Mouse (Mus musculus) hindbrain, embryonic 14.5 days (tissue): Measurements from ENCODE around the gene Syngr1. TPM values are rescaled to one million over a fixed set of nuclear protein-coding genes. Genes with fewer than 3 reads are reported as not detected.
A peak's percentile ranks its signal among the peaks of the same experiment; 100 is the strongest.

Source experiments
- ATAC-seq: fragments of 200-750 bp; cut with Nextera tagmentation; 2 replicates; pipeline ENCODE4 v1.8.0; 2017; ENCODE audit warnings: moderate number of reproducible peaks, mild to moderate bottlenecking, moderate TSS enrichment, moderate library complexity; ENCODE audit not compliant: low FRiP score
- DNase-seq: peaks from one replicate; pipeline ENCODE4 v3.0.0-alpha.2; 2015; ENCODE audit warnings: low spot score
- H3K27ac ChIP-seq: fragments of 300-500 bp; sonication (generic); 2 replicates; pipeline ENCODE4 v1.5.1; 2014; ENCODE audit warnings: mild to moderate bottlenecking, moderate library complexity
- H3K27me3 ChIP-seq: fragments of 300-500 bp; sonication (generic); 2 replicates; pipeline ENCODE4 v1.6.1; 2014; ENCODE audit warnings: mild to moderate bottlenecking, low read length, mixed read lengths; ENCODE audit not compliant: control insufficient read depth, insufficient read depth
- H3K36me3 ChIP-seq: fragments of 300-500 bp; sonication (generic); replicated peaks from 2 replicates; pipeline ENCODE4 v1.6.1; 2014; ENCODE audit not compliant: control insufficient read depth, insufficient read depth
- H3K4me1 ChIP-seq: fragments of 300-500 bp; sonication (generic); replicated peaks from 2 replicates; pipeline ENCODE4 v1.6.1; 2014; ENCODE audit warnings: antibody characterized with exemption, low read length, mixed read lengths; ENCODE audit not compliant: control insufficient read depth, insufficient read depth
- H3K4me2 ChIP-seq: fragments of 300-500 bp; sonication (generic); replicated peaks from 2 replicates; pipeline ENCODE4 v1.6.1; 2014; ENCODE audit warnings: mild to moderate bottlenecking, moderate library complexity
- H3K4me3 ChIP-seq: fragments of 300-500 bp; sonication (generic); replicated peaks from 2 replicates; pipeline ENCODE4 v1.5.1; 2014; ENCODE audit warnings: mild to moderate bottlenecking, low read length
- H3K9ac ChIP-seq: fragments of 300-500 bp; sonication (generic); 2 replicates; pipeline ENCODE4 v1.6.1; 2014
- H3K9me3 ChIP-seq: fragments of 300-500 bp; sonication (generic); 2 replicates; pipeline ENCODE4 v1.6.1; 2016; ENCODE audit warnings: low read length; ENCODE audit not compliant: control insufficient read depth
- WGBS: fragments of 180-500 bp; shearing (Covaris S2); extraction: QIAGEN DNeasy Blood & Tissue Kit; methylation state at CpG from one replicate; pipeline ENCODE4 v1.1.7; 2014; 5-methylcytosine and 5-hydroxymethylcytosine counted together
- polyA plus RNA-seq: library from polyadenylated mRNA; unstranded; fragments of >200 nt; fragmentation: Nextera tagmentation; extraction: Ambion mirVana; gene quantifications from 2 replicates; pipeline ENCODE4 v1.2.1, GENCODE M21; 2014

The Syngr1 gene
- polyA plus RNA-seq, 1 experiment from 2014 or later = 37.0 TPM

- Histone ChIP-seq H3K27ac (peak overlapping the region; percentile 98), H3K4me2 (peak overlapping the region; percentile 83), H3K27me3 (no peaks in the 10 kb centered on the region), H3K36me3 (peaks cover 38% of the 10 kb centered on the region), H3K9me3 (no peaks in the 10 kb centered on the region), H3K4me1 (peaks cover 22% of the 10 kb centered on the region), H3K9ac (peak overlapping the region; percentile 92), H3K4me3 (peak overlapping the region; percentile 70)
- ATAC-seq (peak; percentile 95), DNase-seq (peak; percentile 100)
- under 1% methylated on average over 30 of the region's 30 CpGs for WGBS
Measured at GRCm38 (mm10) chr15:80083276-80083731, 7.8 kb upstream of the Syngr1 start.

GRCm38 (mm10) chr15:80083740-80084139 lies 7.4 kb upstream of the Syngr1 start:
- Histone ChIP-seq H3K27ac (peak overlapping the region; percentile 98), H3K27me3 (no peaks in the 10 kb centered on the region), H3K4me2 (peak overlapping the region; percentile 83), H3K9ac (peak overlapping the region; percentile 69), H3K4me3 (peak overlapping the region; percentile 70), H3K4me1 (peaks cover 22% of the 10 kb centered on the region), H3K36me3 (peaks cover 34% of the 10 kb centered on the region), H3K9me3 (no peaks in the 10 kb centered on the region)
- 2% methylated on average over 12 of the region's 12 CpGs for WGBS
- DNase-seq = no peak
- ATAC-seq = peak; percentile 3; the same call in 1 of the 2 replicates

DNA sequence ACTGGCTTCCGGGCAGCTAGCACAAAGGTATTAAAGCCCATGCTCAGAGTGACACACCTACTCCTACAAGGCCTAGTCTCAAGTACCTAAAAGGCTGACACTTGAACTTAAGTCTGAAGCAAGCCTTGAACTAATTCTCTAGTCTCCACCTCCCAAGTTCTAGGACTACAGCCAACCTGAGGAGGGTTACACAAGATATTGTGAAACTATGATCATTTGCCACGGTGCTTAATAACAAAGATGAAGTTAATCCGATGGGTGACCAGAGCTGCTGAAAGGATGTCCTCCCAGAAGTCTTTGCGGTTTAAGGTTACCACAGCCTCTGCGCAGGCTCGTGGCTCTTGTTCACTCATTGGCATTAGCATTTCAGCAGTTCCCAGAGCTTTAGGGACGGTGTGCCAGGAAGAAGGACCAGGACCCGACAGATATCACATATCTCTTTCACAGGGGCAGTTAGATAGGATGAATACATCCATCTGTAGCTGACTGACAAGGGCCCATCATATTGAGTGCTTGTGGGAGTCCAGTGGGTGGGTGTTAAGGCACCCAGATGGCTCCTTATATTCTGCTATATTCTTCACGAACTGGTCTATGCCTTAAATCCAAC lies 3.6 kb upstream of the Syngr1 start:
- Histone ChIP-seq H3K27me3 (no peaks in the 10 kb centered on the region; the same call in 1 of the 2 replicates), H3K27ac (no peak overlapping the region), H3K36me3 (no peaks in the 10 kb centered on the region), H3K4me1 (peaks cover 13% of the 10 kb centered on the region; the same call in 1 of the 2 replicates), H3K4me2 (no peak overlapping the region), H3K9ac (no peak overlapping the region), H3K9me3 (no peaks in the 10 kb centered on the region), H3K4me3 (no peak overlapping the region)
- DNase-seq = no peak
- WGBS = 88% methylated on average over 9 of the region's 9 CpGs
- no peak for ATAC-seq

DNA sequence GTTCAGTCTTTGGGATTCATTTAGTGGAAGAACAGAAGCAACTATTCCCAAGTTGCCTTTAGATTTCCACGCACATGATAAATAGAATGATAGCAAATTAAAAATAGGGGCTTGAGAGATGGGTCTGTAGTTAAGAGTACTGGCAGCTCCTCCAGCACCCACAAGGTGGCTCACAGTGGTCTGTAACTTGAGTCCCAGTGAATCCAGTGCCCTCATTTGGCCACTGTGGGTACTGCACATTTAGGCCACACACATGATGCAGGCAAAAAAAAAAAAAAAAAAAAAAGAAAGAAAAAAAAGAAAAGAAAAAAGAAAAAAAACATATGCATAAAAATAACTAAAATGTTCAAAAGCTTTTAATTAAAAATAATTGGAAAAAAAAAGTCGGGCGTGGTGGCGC lies 2.5 kb upstream of the Syngr1 start:
- peak; percentile 97 for DNase-seq
- Histone ChIP-seq H3K36me3 (no peaks in the 10 kb centered on the region), H3K4me3 (no peak overlapping the region), H3K9me3 (no peaks in the 10 kb centered on the region), H3K4me1 (peaks cover 13% of the 10 kb centered on the region; the same call in 1 of the 2 replicates), H3K4me2 (no peak overlapping the region), H3K27me3 (no peaks in the 10 kb centered on the region; the same call in 1 of the 2 replicates), H3K9ac (no peak overlapping the region), H3K27ac (no peak overlapping the region)
- WGBS = 33% methylated on average over 4 of the region's 4 CpGs
- ATAC-seq = no peak; the same call in 1 of the 2 replicates

DNA sequence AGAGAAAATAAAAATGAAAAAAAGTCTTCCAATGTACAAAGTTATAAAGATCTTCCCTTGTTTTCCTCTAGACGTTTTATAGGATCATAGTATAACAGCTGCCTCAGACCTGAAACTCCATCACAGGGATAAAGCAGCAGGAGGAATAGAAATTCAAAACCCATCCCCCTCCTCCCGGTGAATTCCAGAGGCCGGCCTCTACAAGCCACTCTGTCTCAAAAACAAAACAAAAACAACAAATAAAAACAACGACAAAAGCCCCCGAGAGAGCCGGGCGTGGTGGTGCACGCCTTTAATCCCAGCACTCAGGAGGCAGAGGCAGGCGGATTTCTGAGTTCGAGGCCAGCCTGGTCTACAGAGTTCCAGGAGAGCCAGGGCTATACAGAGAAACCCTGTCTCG lies 979 bp upstream of the Syngr1 start:
- H3K9me3 ChIP-seq = no peaks in the 10 kb centered on the region
- H3K27ac ChIP-seq = no peak overlapping the region
- no peaks in the 10 kb centered on the region for H3K36me3 ChIP-seq
- no peak overlapping the region for H3K4me3 ChIP-seq
- peaks cover 9% of the 10 kb centered on the region; the same call in 1 of the 2 replicates for H3K4me1 ChIP-seq
- H3K27me3 ChIP-seq = no peaks in the 10 kb centered on the region; the same call in 1 of the 2 replicates
- DNase-seq (no peak), ATAC-seq (no peak)
- H3K9ac ChIP-seq = peak overlapping the region; percentile 93; the same call in 1 of the 2 replicates
- H3K4me2 ChIP-seq = peak overlapping the region; percentile 66
- 75% methylated on average over 11 of the region's 11 CpGs for WGBS

DNA sequence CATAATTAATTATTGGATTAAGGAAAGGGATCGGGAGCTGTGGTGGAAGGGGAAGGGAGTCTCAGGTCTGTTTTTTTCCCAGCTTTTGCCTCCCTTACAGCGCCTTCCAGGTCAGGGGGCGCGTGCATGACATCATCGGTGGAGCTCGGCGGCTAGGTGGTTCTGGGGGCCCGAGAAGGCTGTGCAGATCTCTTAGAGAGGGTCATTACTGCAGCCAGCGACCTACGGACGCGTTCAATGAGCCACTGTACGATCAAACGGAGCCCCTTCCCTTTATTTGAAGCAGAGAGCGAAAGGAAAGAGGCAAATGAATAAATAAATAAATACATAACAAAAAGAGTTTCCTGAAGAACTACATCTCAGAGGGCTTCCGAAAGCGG lies 403 bp upstream of the Syngr1 start:
- H3K36me3 ChIP-seq = no peaks in the 10 kb centered on the region
- H3K27ac ChIP-seq = no peak overlapping the region; the same call in 1 of the 2 replicates

GRCm38 (mm10) chr15:80092041-80092441 lies 907 bp downstream of the Syngr1 start:
- 15% methylated on average over 7 of the region's 7 CpGs for WGBS
- Histone ChIP-seq H3K36me3 (no peaks in the 10 kb centered on the region), H3K9me3 (no peaks in the 10 kb centered on the region), H3K4me3 (peak overlapping the region; percentile 92), H3K9ac (peak overlapping the region; percentile 93), H3K27me3 (no peaks in the 10 kb centered on the region; the same call in 1 of the 2 replicates), H3K4me2 (peak overlapping the region; percentile 66), H3K27ac (no peak overlapping the region), H3K4me1 (peaks cover 9% of the 10 kb centered on the region; the same call in 1 of the 2 replicates)
- DNase-seq = no peak
- ATAC-seq = no peak

More for the DNA sequence above, 403 bp upstream of the Syngr1 start:
- Histone ChIP-seq H3K27me3 (no peaks in the 10 kb centered on the region; the same call in 1 of the 2 replicates), H3K4me2 (peak overlapping the region; percentile 66), H3K9me3 (no peaks in the 10 kb centered on the region), H3K4me1 (peaks cover 9% of the 10 kb centered on the region; the same call in 1 of the 2 replicates), H3K4me3 (peak overlapping the region; percentile 92), H3K9ac (peak overlapping the region; percentile 93)
- DNase-seq (peak; percentile 42), ATAC-seq (0 out of 2 replicates have a peak, but pooled peaks have one; percentile 38)
- WGBS = 2% methylated on average over 17 of the region's 17 CpGs

DNA sequence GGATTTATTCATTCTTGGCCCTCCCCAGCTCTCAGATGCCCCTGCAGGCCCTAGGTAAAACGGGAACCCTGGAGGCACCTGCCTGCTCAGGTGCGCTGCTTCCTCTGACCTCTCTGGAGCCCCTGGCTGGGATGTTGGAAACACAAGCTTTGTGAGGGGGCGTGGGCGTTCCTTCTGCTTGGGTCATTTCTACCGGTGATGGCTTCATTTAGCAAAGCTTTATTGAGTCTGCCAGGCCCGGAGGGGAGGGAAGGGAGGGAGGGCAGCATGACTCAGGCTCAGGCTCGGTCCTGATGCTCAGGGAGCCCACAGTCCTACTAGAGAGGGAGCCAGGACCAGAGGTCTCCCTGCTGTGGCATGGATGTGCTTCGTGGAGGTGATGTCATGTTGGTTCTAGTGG lies 1.5 kb downstream of the Syngr1 start:
- Histone ChIP-seq H3K36me3 (no peaks in the 10 kb centered on the region), H3K27me3 (no peaks in the 10 kb centered on the region; the same call in 1 of the 2 replicates), H3K9me3 (no peaks in the 10 kb centered on the region), H3K4me1 (peaks cover 14% of the 10 kb centered on the region), H3K9ac (peak overlapping the region; percentile 93), H3K4me3 (peak overlapping the region; percentile 92), H3K4me2 (peak overlapping the region; percentile 66), H3K27ac (no peak overlapping the region)
- DNase-seq (no peak), ATAC-seq (no peak)
- 9% methylated on average over 8 of the region's 8 CpGs for WGBS

- no peak overlapping the region for H3K4me3 ChIP-seq
- H3K4me1 ChIP-seq = peaks cover 23% of the 10 kb centered on the region
- ATAC-seq (no peak), DNase-seq (no peak)
- H3K27me3 ChIP-seq = no peaks in the 10 kb centered on the region; the same call in 1 of the 2 replicates
- no peaks in the 10 kb centered on the region for H3K9me3 ChIP-seq
- no peaks in the 10 kb centered on the region for H3K36me3 ChIP-seq
- WGBS = 91% methylated on average over 13 of the region's 13 CpGs
- H3K27ac ChIP-seq = no peak overlapping the region
- no peak overlapping the region for H3K9ac ChIP-seq
- H3K4me2 ChIP-seq = no peak overlapping the region
Measured at GRCm38 (mm10) chr15:80094201-80094600, 3.1 kb downstream of the Syngr1 start.
